Mouse (Mus musculus): ENCODE data around the gene Mtmr6. TPM values are rescaled to one million over a fixed set of nuclear protein-coding genes. Genes with fewer than 3 reads are reported as not detected.

Gene Mtmr6
- total and polyA plus RNA-seq, 3 experiments, result 21.3 to 29.1 TPM; not detected in 1

DNA sequence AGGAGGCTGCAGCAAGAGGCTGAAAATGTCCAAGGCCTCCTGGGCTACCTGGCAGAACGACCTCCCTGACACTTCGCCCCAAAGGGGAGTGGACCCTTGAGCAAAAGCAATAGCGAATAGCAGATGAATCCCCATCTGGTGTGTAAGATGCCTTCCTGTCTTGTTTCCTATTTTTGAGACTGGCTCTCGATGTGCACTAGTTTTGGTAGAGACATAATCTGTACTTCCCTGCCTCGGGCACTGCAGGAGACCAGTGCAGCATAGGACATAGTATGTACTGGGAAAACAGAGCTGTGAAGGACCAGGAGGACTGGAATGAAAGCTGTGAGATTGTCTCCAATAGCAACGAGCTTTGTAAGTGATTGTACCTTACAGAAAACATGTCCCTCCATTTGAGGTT, 8.3 kb downstream of the Mtmr6 start:
- no peaks in the 10 kb centered on the region; a peak in 2 of 4 replicates for H3K4me1 ChIP-seq (ENCODE audit: control insufficient read depth in 1 of 2, insufficient read depth in 2 of 2, low read length in 2 of 2)
- TF ChIP-seq ZNF384 (IDR thresholded peaks at IDR 0.05; ENCODE audit: low read depth, low read length) (no peak), SMC3 (IDR thresholded peaks at IDR 0.05; ENCODE audit: low read depth, low read length) (no peak), ELF1 (IDR thresholded peaks at IDR 0.05; ENCODE audit: low read depth, low read length) (no peak), ETS1 (IDR thresholded peaks at IDR 0.05; ENCODE audit: low read depth, low read length) (no peak), ZMIZ1 (IDR thresholded peaks at IDR 0.05; ENCODE audit: low read depth, low read length) (no peak), GATA1 (IDR thresholded peaks at IDR 0.05; ENCODE audit: low read depth, low read length) (no peak), USF1 (IDR thresholded peaks at IDR 0.05; ENCODE audit: low read depth, low read length) (no peak), TCF12 (IDR thresholded peaks at IDR 0.05; ENCODE audit: low read depth, low read length) (no peak), MAFK (IDR thresholded peaks at IDR 0.05; ENCODE audit: borderline replicate concordance, low read depth, low read length) (no peak), MYC (IDR thresholded peaks at IDR 0.05; ENCODE audit: low read depth, low read length) (no peak), BHLHE40 (IDR thresholded peaks at IDR 0.05; ENCODE audit: borderline replicate concordance, low read depth, low read length) (no peak), CHD1 (IDR thresholded peaks at IDR 0.05; ENCODE audit: low read depth, low read length) (no peak), KAT2A (conservative IDR thresholded peaks at IDR 0.05; ENCODE audit: low read depth, low read length) (no peak), POLR2AphosphoS2 (IDR thresholded peaks at IDR 0.05; ENCODE audit: low read length) (no peak)
- peaks cover 18% of the 10 kb centered on the region for H3K79me2 ChIP-seq (ENCODE audit: control insufficient read depth, insufficient read depth, low read length, poor library complexity)
- H3K4me3 ChIP-seq (ENCODE audit: control insufficient read depth in 1 of 2, insufficient read depth in 1 of 2, low read depth in 2 of 2, low read length in 2 of 2), result no peak overlapping the region
- no peak for DNase-seq (ENCODE audit: low read depth, low spot score)
- no peaks in the 10 kb centered on the region for H3K27me3 ChIP-seq (ENCODE audit: control insufficient read depth in 1 of 2, insufficient read depth in 2 of 2, low read length in 2 of 2)
- H3K27ac ChIP-seq (ENCODE audit: control insufficient read depth, low read depth, low read length), result no peak overlapping the region
- peaks cover 6 to 8% of the 10 kb centered on the region in 2 experiments; a peak in 3 of 4 replicates for H3K36me3 ChIP-seq (ENCODE audit: control insufficient read depth in 1 of 2, insufficient read depth in 2 of 2, low read length in 2 of 2)
- no peaks in the 10 kb centered on the region for H3K9me3 ChIP-seq (replicated peaks; ENCODE audit: insufficient read depth, low read length)
- no peak overlapping the region for H3K9ac ChIP-seq (ENCODE audit: control insufficient read depth, low read depth, low read length, poor library complexity, severe bottlenecking)

DNA sequence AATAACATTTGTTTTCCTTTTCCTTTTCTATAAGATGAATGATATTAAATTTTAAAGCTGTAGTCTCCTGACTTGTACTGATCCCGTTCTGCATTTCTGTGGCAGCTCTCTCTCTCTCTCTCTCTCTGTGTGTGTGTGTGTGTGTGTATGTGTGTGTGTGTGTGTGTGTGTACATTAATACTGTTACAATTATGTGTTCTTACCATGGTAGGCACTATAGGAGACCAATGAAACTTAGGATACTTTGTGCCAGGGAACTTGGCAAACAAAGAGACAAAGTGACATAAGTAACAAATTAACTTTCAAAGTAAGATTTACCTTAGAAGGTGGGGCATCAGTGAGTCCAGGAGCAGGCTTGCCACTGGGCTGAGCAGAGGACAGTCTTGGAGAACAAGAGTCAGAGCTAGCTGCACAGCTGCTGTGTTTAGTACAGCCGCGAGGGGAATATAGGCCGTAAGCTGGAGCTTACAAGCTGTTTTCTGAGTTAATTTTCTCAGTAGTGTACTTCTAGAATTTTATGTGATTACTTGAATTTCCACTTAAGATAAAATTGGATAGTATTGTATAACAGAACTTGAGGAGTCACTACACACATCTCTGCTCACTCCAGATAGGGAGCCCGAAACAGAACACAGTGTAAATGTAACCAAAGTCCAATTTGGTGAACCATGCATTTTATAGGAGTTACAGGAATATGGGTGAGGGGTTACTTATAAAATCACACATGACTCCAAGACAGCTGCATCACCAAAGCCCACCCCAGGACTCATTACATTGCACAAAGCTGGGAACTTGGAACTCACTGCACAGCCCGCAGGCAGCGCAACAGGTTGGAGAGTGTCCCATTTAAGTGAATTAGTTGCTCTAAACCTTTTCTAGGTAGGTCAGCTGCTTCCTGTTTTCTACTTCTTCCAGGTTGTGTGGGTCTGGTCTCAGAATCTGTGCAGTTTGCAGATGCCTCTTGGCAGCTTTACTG, 10.6 kb downstream of the Mtmr6 start:
- DNase-seq (ENCODE audit: low read depth, low spot score), result no peak

More for the DNA sequence above, 10.6 kb downstream of the Mtmr6 start:
- Histone ChIP-seq H3K36me3 (ENCODE audit: control insufficient read depth in 1 of 2, insufficient read depth in 2 of 2, low read length in 2 of 2) (peaks cover 4 to 6% of the 10 kb centered on the region in 2 experiments; a peak in 3 of 4 replicates), H3K4me1 (ENCODE audit: control insufficient read depth in 1 of 2, insufficient read depth in 2 of 2, low read length in 2 of 2) (no peaks in the 10 kb centered on the region; a peak in 2 of 4 replicates), H3K9me3 (replicated peaks; ENCODE audit: insufficient read depth, low read length) (no peaks in the 10 kb centered on the region), H3K27ac (ENCODE audit: control insufficient read depth, low read depth, low read length) (no peak overlapping the region), H3K9ac (ENCODE audit: control insufficient read depth, low read depth, low read length, poor library complexity, severe bottlenecking) (no peak overlapping the region), H3K27me3 (ENCODE audit: control insufficient read depth in 1 of 2, insufficient read depth in 2 of 2, low read length in 2 of 2) (no peaks in the 10 kb centered on the region), H3K4me3 (ENCODE audit: control insufficient read depth in 1 of 2, insufficient read depth in 1 of 2, low read depth in 2 of 2, low read length in 2 of 2) (no peak overlapping the region), H3K79me2 (ENCODE audit: control insufficient read depth, insufficient read depth, low read length, poor library complexity) (peaks cover 4% of the 10 kb centered on the region; the same call in 1 of the 2 replicates)
- TF ChIP-seq ZMIZ1 (IDR thresholded peaks at IDR 0.05; ENCODE audit: low read depth, low read length) (no peak), GATA1 (IDR thresholded peaks at IDR 0.05; ENCODE audit: low read depth, low read length) (no peak), UBTF (IDR thresholded peaks at IDR 0.05; ENCODE audit: borderline replicate concordance, insufficient read depth, low read depth, low read length) (no peak), BHLHE40 (IDR thresholded peaks at IDR 0.05; ENCODE audit: borderline replicate concordance, low read depth, low read length) (no peak), ETS1 (IDR thresholded peaks at IDR 0.05; ENCODE audit: low read depth, low read length) (no peak), MAX (IDR thresholded peaks at IDR 0.05; ENCODE audit: low read length) (no peak), KAT2A (conservative IDR thresholded peaks at IDR 0.05; ENCODE audit: low read depth, low read length) (no peak), NELFE (IDR thresholded peaks at IDR 0.05; ENCODE audit: low read depth, low read length) (no peak), USF1 (IDR thresholded peaks at IDR 0.05; ENCODE audit: low read depth, low read length) (no peak), ZNF384 (IDR thresholded peaks at IDR 0.05; ENCODE audit: low read depth, low read length) (no peak), RAD21 (IDR thresholded peaks at IDR 0.05; ENCODE audit: low read depth, low read length) (no peak), JUND (IDR thresholded peaks at IDR 0.05; ENCODE audit: low read depth, low read length) (no peak)
